Mouse (Mus musculus): ENCODE results near the gene Samm50. TPM values are rescaled to one million over a fixed set of nuclear protein-coding genes. Genes with fewer than 3 reads are reported as not detected.

Samm50 gene
- total and polyA plus RNA-seq, 3 experiments, result 55.3 to 132 (median 79.3) TPM

DNA sequence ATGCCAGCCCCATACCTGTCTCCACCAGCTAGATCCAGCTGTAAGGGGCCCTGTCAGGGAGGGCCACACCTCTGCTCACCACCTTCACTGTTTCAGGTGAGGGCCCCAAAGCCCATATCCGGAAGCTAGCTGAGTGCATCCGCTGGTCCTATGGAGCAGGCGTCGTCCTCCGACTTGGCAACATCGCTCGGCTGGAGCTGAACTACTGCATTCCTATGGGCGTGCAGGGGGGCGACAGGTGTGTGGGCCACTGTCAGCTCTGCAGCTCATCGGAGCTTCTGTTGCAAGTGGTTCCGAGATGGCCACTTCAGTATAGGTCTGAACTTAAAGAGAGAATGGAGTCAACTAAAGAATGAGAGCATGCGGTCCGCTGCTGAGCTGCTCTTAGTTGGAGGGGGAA is 18.9 kb downstream of the Samm50 start:
- no peak overlapping the region for H3K27ac ChIP-seq (ENCODE audit: insufficient read depth, low read depth)
- H3K4me1 ChIP-seq (ENCODE audit: control insufficient read depth in 1 of 2, insufficient read depth in 2 of 2), result peaks cover 18 to 32% of the 10 kb centered on the region in 2 experiments
- H3K36me3 ChIP-seq (replicated peaks in 1 of 2; ENCODE audit: control insufficient read depth in 1 of 2, insufficient read depth in 1 of 2, low read length in 1 of 2), result peaks cover 61 to 82% of the 10 kb centered on the region in 2 experiments
- no peaks in the 10 kb centered on the region for H3K9me3 ChIP-seq (replicated peaks; ENCODE audit: low read length)
- no peaks in the 10 kb centered on the region for H3K79me2 ChIP-seq (replicated peaks; ENCODE audit: control insufficient read depth, extremely low read depth, insufficient read depth, poor library complexity, severe bottlenecking)
- H3K4me3 ChIP-seq (replicated peaks in 1 of 3; ENCODE audit: low read depth in 2 of 3, low read length in 2 of 3, poor library complexity in 1 of 3), result no peak overlapping the region
- dilution Hi-C loops (cut with MboI; ENCODE audit: extremely low pct_ligation_motif_present, extremely low pct_unique_long_range_greater_than_20kb, low sequenced_read_pairs), result no loop called here
- no peaks in the 10 kb centered on the region for H3K27me3 ChIP-seq (replicated peaks)
- H3K9ac ChIP-seq (ENCODE audit: insufficient read depth, low read depth), result no peak overlapping the region
- TF ChIP-seq UBTF (IDR thresholded peaks at IDR 0.05; ENCODE audit: low read depth, low read length), result no peak
- no peak for TF ChIP-seq MAX (IDR thresholded peaks at IDR 0.05; ENCODE audit: low read length)
- TF ChIP-seq POLR2A (IDR thresholded peaks at IDR 0.05; ENCODE audit: low read depth, low read length), result no peak
- no peak for TF ChIP-seq NELFE (IDR thresholded peaks at IDR 0.05; ENCODE audit: low read depth, low read length)
- TF ChIP-seq TCF12 (IDR thresholded peaks at IDR 0.05; ENCODE audit: low read depth, low read length), result no peak
- no peak for TF ChIP-seq ZNF384 (IDR thresholded peaks at IDR 0.05; ENCODE audit: low read depth, low read length)
- TF ChIP-seq CHD2 (IDR thresholded peaks at IDR 0.05; ENCODE audit: low read length), result no peak
- no peak for TF ChIP-seq CTCF (conservative IDR thresholded peaks at IDR 0.05 in 1 of 2, IDR thresholded peaks at IDR 0.05 in 1 of 2; ENCODE audit: low read depth in 2 of 2, low read length in 2 of 2)
- TF ChIP-seq BHLHE40 (IDR thresholded peaks at IDR 0.05; ENCODE audit: low read depth, low read length), result no peak
- TF ChIP-seq E2F4 (IDR thresholded peaks at IDR 0.05; ENCODE audit: insufficient replicate concordance, low read depth, low read length), result no peak
- TF ChIP-seq EP300 (IDR thresholded peaks at IDR 0.05; ENCODE audit: low read length), result no peak
- no peak for TF ChIP-seq GABPA (IDR thresholded peaks at IDR 0.05; ENCODE audit: insufficient replicate concordance, low read depth, low read length)
- no peak for TF ChIP-seq CHD1 (IDR thresholded peaks at IDR 0.05; ENCODE audit: low read depth, low read length)
- TF ChIP-seq PAX5 (IDR thresholded peaks at IDR 0.05; ENCODE audit: low read length), result no peak
- TF ChIP-seq MXI1 (IDR thresholded peaks at IDR 0.05; ENCODE audit: low read depth, low read length), result no peak
- no peak for TF ChIP-seq USF1 (IDR thresholded peaks at IDR 0.05; ENCODE audit: low read depth, low read length)
- TF ChIP-seq RCOR1 (conservative IDR thresholded peaks at IDR 0.05; ENCODE audit: low read depth, low read length), result no peak
- DNase-seq (ENCODE audit: extremely low read depth), result no peak
- in situ Hi-C loops (cut with MboI; ENCODE audit: low pct_ligation_motif_present, low pct_unique_long_range_greater_than_20kb, low sequenced_read_pairs), result no loop called here
- H3K4me2 ChIP-seq (ENCODE audit: insufficient read depth, low read depth, poor library complexity, severe bottlenecking), result no peak overlapping the region

GRCm38 (mm10) chr15:84211564-84211963 is 19.5 kb downstream of the Samm50 start:
- Histone ChIP-seq H3K36me3 (replicated peaks in 1 of 2; ENCODE audit: control insufficient read depth in 1 of 2, insufficient read depth in 1 of 2, low read length in 1 of 2) (peaks cover 55 to 79% of the 10 kb centered on the region in 2 experiments), H3K79me2 (replicated peaks; ENCODE audit: control insufficient read depth, extremely low read depth, insufficient read depth, poor library complexity, severe bottlenecking) (no peaks in the 10 kb centered on the region), H3K4me2 (ENCODE audit: insufficient read depth, low read depth, poor library complexity, severe bottlenecking) (no peak overlapping the region), H3K27ac (ENCODE audit: insufficient read depth, low read depth) (no peak overlapping the region), H3K4me1 (ENCODE audit: control insufficient read depth in 1 of 2, insufficient read depth in 2 of 2) (peaks cover 18 to 35% of the 10 kb centered on the region in 2 experiments), H3K9me3 (replicated peaks; ENCODE audit: low read length) (no peaks in the 10 kb centered on the region), H3K27me3 (replicated peaks) (no peaks in the 10 kb centered on the region), H3K4me3 (replicated peaks in 1 of 3; ENCODE audit: low read depth in 2 of 3, low read length in 2 of 3, poor library complexity in 1 of 3) (no peak overlapping the region), H3K9ac (ENCODE audit: insufficient read depth, low read depth) (no peak overlapping the region)
- no peak for TF ChIP-seq MEF2A (IDR thresholded peaks at IDR 0.05; ENCODE audit: borderline replicate concordance, low read depth, low read length)
- TF ChIP-seq MYC (IDR thresholded peaks at IDR 0.05; ENCODE audit: low read depth, low read length), result no peak
- no peak for DNase-seq (ENCODE audit: extremely low read depth)
- in situ Hi-C loops (cut with MboI; ENCODE audit: low pct_ligation_motif_present, low pct_unique_long_range_greater_than_20kb, low sequenced_read_pairs), result no loop called here
- dilution Hi-C loops (cut with MboI; ENCODE audit: extremely low pct_ligation_motif_present, extremely low pct_unique_long_range_greater_than_20kb, low sequenced_read_pairs), result no loop called here

Data from CH12.LX (cell line).